Mouse (Mus musculus): Measurements from ENCODE around the gene Arf5. TPM values are rescaled to one million over a fixed set of nuclear protein-coding genes. Genes with fewer than 3 reads are reported as not detected.
A peak's percentile ranks its signal among the peaks of the same experiment; 100 is the strongest.

The Arf5 gene
- polyA plus RNA-seq, 1 experiment from 2014 or later = 364 TPM

GRCm38 (mm10) chr6:28399791-28400190 is 23.6 kb upstream of the Arf5 start:
- Histone ChIP-seq H3K36me3 (ENCODE audit: control insufficient read depth, insufficient read depth, low read length) (no peaks in the 10 kb centered on the region), H3K9me3 (ENCODE audit: control insufficient read depth, low read length) (no peaks in the 10 kb centered on the region), H3K27ac (ENCODE audit: low read depth, low read length) (no peak overlapping the region), H3K4me2 (ENCODE audit: low read depth) (no peak overlapping the region), H3K4me1 (ENCODE audit: control insufficient read depth, insufficient read depth, low read length) (no peaks in the 10 kb centered on the region), H3K27me3 (ENCODE audit: control insufficient read depth, insufficient read depth, low read length) (no peaks in the 10 kb centered on the region), H3K9ac (ENCODE audit: low read length) (no peak overlapping the region), H3K4me3 (ENCODE audit: low read depth, low read length) (no peak overlapping the region)
- ATAC-seq (ENCODE audit: insufficient read depth, low FRiP score, low TSS enrichment) (no peak), DNase-seq (ENCODE audit: low spot score) (no peak)
- 86% methylated on average over 4 of the region's 4 CpGs for WGBS

GRCm38 (mm10) chr6:28410053-28410452 is 13.3 kb upstream of the Arf5 start:
- H3K4me3 ChIP-seq (ENCODE audit: low read depth, low read length) = no peak overlapping the region
- ATAC-seq (ENCODE audit: insufficient read depth, low FRiP score, low TSS enrichment) (no peak), DNase-seq (ENCODE audit: low spot score) (no peak)
- WGBS = 87% methylated on average over 9 of the region's 9 CpGs
- no peaks in the 10 kb centered on the region for H3K27me3 ChIP-seq (ENCODE audit: control insufficient read depth, insufficient read depth, low read length)
- no peak overlapping the region for H3K4me2 ChIP-seq (ENCODE audit: low read depth)
- H3K9me3 ChIP-seq (ENCODE audit: control insufficient read depth, low read length) = no peaks in the 10 kb centered on the region
- H3K36me3 ChIP-seq (ENCODE audit: control insufficient read depth, insufficient read depth, low read length) = no peaks in the 10 kb centered on the region
- H3K9ac ChIP-seq (ENCODE audit: low read length) = no peak overlapping the region
- no peaks in the 10 kb centered on the region for H3K4me1 ChIP-seq (ENCODE audit: control insufficient read depth, insufficient read depth, low read length)
- no peak overlapping the region for H3K27ac ChIP-seq (ENCODE audit: low read depth, low read length)

GRCm38 (mm10) chr6:28411236-28411635 is 12.1 kb upstream of the Arf5 start:
- no peaks in the 10 kb centered on the region for H3K27me3 ChIP-seq (ENCODE audit: control insufficient read depth, insufficient read depth, low read length)
- H3K27ac ChIP-seq (ENCODE audit: low read depth, low read length) = no peak overlapping the region
- no peak overlapping the region for H3K4me3 ChIP-seq (ENCODE audit: low read depth, low read length)
- no peaks in the 10 kb centered on the region for H3K9me3 ChIP-seq (ENCODE audit: control insufficient read depth, low read length)
- no peak overlapping the region for H3K9ac ChIP-seq (ENCODE audit: low read length)
- ATAC-seq (ENCODE audit: insufficient read depth, low FRiP score, low TSS enrichment) (no peak), DNase-seq (ENCODE audit: low spot score) (no peak)
- no peak overlapping the region for H3K4me2 ChIP-seq (ENCODE audit: low read depth)
- 67% methylated on average over 2 of the region's 2 CpGs for WGBS
- no peaks in the 10 kb centered on the region for H3K4me1 ChIP-seq (ENCODE audit: control insufficient read depth, insufficient read depth, low read length)
- no peaks in the 10 kb centered on the region for H3K36me3 ChIP-seq (ENCODE audit: control insufficient read depth, insufficient read depth, low read length)

GRCm38 (mm10) chr6:28416981-28417380 is 6.4 kb upstream of the Arf5 start:
- WGBS = 76% methylated on average over 4 of the region's 4 CpGs
- Histone ChIP-seq H3K4me3 (ENCODE audit: low read depth, low read length) (no peak overlapping the region), H3K27me3 (ENCODE audit: control insufficient read depth, insufficient read depth, low read length) (no peaks in the 10 kb centered on the region), H3K9ac (ENCODE audit: low read length) (no peak overlapping the region), H3K9me3 (ENCODE audit: control insufficient read depth, low read length) (no peaks in the 10 kb centered on the region), H3K4me1 (ENCODE audit: control insufficient read depth, insufficient read depth, low read length) (peaks cover 16% of the 10 kb centered on the region), H3K4me2 (ENCODE audit: low read depth) (no peak overlapping the region), H3K27ac (ENCODE audit: low read depth, low read length) (no peak overlapping the region), H3K36me3 (ENCODE audit: control insufficient read depth, insufficient read depth, low read length) (peaks cover 9% of the 10 kb centered on the region)
- ATAC-seq (ENCODE audit: insufficient read depth, low FRiP score, low TSS enrichment) = no peak
- no peak for DNase-seq (ENCODE audit: low spot score)

GRCm38 (mm10) chr6:28418449-28418848 is 4.9 kb upstream of the Arf5 start:
- Histone ChIP-seq H3K4me2 (ENCODE audit: low read depth) (no peak overlapping the region), H3K9ac (ENCODE audit: low read length) (no peak overlapping the region), H3K27me3 (ENCODE audit: control insufficient read depth, insufficient read depth, low read length) (no peaks in the 10 kb centered on the region), H3K36me3 (ENCODE audit: control insufficient read depth, insufficient read depth, low read length) (peaks cover 9% of the 10 kb centered on the region), H3K4me1 (ENCODE audit: control insufficient read depth, insufficient read depth, low read length) (peaks cover 16% of the 10 kb centered on the region), H3K4me3 (ENCODE audit: low read depth, low read length) (no peak overlapping the region), H3K9me3 (ENCODE audit: control insufficient read depth, low read length) (no peaks in the 10 kb centered on the region), H3K27ac (ENCODE audit: low read depth, low read length) (no peak overlapping the region)
- ATAC-seq (ENCODE audit: insufficient read depth, low FRiP score, low TSS enrichment) (no peak), DNase-seq (ENCODE audit: low spot score) (no peak)
- WGBS = 92% methylated on average over 14 of the region's 14 CpGs

- no peak overlapping the region for H3K27ac ChIP-seq (ENCODE audit: low read depth, low read length)
- H3K27me3 ChIP-seq (ENCODE audit: control insufficient read depth, insufficient read depth, low read length) = no peaks in the 10 kb centered on the region
- H3K4me2 ChIP-seq (ENCODE audit: low read depth) = no peak overlapping the region
- no peak overlapping the region for H3K9ac ChIP-seq (ENCODE audit: low read length)
- H3K36me3 ChIP-seq (ENCODE audit: control insufficient read depth, insufficient read depth, low read length) = peaks cover 9% of the 10 kb centered on the region
- H3K4me3 ChIP-seq (ENCODE audit: low read depth, low read length) = no peak overlapping the region
- 82% methylated on average over 2 of the region's 2 CpGs for WGBS
- ATAC-seq (ENCODE audit: insufficient read depth, low FRiP score, low TSS enrichment) = no peak
- H3K9me3 ChIP-seq (ENCODE audit: control insufficient read depth, low read length) = no peaks in the 10 kb centered on the region
- H3K4me1 ChIP-seq (ENCODE audit: control insufficient read depth, insufficient read depth, low read length) = peaks cover 16% of the 10 kb centered on the region
- no peak for DNase-seq (ENCODE audit: low spot score)
These were observed 3.7 kb upstream of the Arf5 start for GRCm38 (mm10) chr6:28419673-28420072.

- ATAC-seq (ENCODE audit: insufficient read depth, low FRiP score, low TSS enrichment) = no peak
- no peak for DNase-seq (ENCODE audit: low spot score)
- no peaks in the 10 kb centered on the region for H3K9me3 ChIP-seq (ENCODE audit: control insufficient read depth, low read length)
- peaks cover 9% of the 10 kb centered on the region for H3K36me3 ChIP-seq (ENCODE audit: control insufficient read depth, insufficient read depth, low read length)
- no peak overlapping the region for H3K27ac ChIP-seq (ENCODE audit: low read depth, low read length)
- H3K27me3 ChIP-seq (ENCODE audit: control insufficient read depth, insufficient read depth, low read length) = no peaks in the 10 kb centered on the region
- H3K9ac ChIP-seq (ENCODE audit: low read length) = no peak overlapping the region; the same call in 1 of the 2 replicates
- WGBS = 85% methylated on average over 17 of the region's 17 CpGs
- H3K4me2 ChIP-seq (ENCODE audit: low read depth) = peak overlapping the region; percentile 95
- peaks cover 16% of the 10 kb centered on the region for H3K4me1 ChIP-seq (ENCODE audit: control insufficient read depth, insufficient read depth, low read length)
- H3K4me3 ChIP-seq (ENCODE audit: low read depth, low read length) = peak overlapping the region; percentile 90; the same call in 1 of the 2 replicates
These were observed 3.0 kb upstream of the Arf5 start for GRCm38 (mm10) chr6:28420361-28420760.

- Histone ChIP-seq H3K9ac (ENCODE audit: low read length) (peak overlapping the region; percentile 70), H3K9me3 (ENCODE audit: control insufficient read depth, low read length) (no peaks in the 10 kb centered on the region), H3K27me3 (ENCODE audit: control insufficient read depth, insufficient read depth, low read length) (no peaks in the 10 kb centered on the region), H3K27ac (ENCODE audit: low read depth, low read length) (no peak overlapping the region), H3K4me3 (ENCODE audit: low read depth, low read length) (peak overlapping the region; percentile 90), H3K4me1 (ENCODE audit: control insufficient read depth, insufficient read depth, low read length) (peaks cover 16% of the 10 kb centered on the region), H3K4me2 (ENCODE audit: low read depth) (peak overlapping the region; percentile 95), H3K36me3 (ENCODE audit: control insufficient read depth, insufficient read depth, low read length) (peaks cover 9% of the 10 kb centered on the region)
- ATAC-seq (ENCODE audit: insufficient read depth, low FRiP score, low TSS enrichment) = no peak
- WGBS = 22% methylated on average over 13 of the region's 13 CpGs
- no peak for DNase-seq (ENCODE audit: low spot score)
These were observed 2.5 kb upstream of the Arf5 start for GRCm38 (mm10) chr6:28420865-28421264.

GRCm38 (mm10) chr6:28421469-28422000 is 1.8 kb upstream of the Arf5 start:
- no peak overlapping the region for H3K27ac ChIP-seq (ENCODE audit: low read depth, low read length)
- peaks cover 9% of the 10 kb centered on the region for H3K36me3 ChIP-seq (ENCODE audit: control insufficient read depth, insufficient read depth, low read length)
- peak overlapping the region; percentile 95 for H3K4me2 ChIP-seq (ENCODE audit: low read depth)
- peak overlapping the region; percentile 90 for H3K4me3 ChIP-seq (ENCODE audit: low read depth, low read length)
- H3K4me1 ChIP-seq (ENCODE audit: control insufficient read depth, insufficient read depth, low read length) = peaks cover 16% of the 10 kb centered on the region
- peak overlapping the region; percentile 70 for H3K9ac ChIP-seq (ENCODE audit: low read length)
- 0% methylated on average over 27 of the region's 27 CpGs for WGBS
- DNase-seq (ENCODE audit: low spot score) = peak; percentile 92
- peak; percentile 75 for ATAC-seq (ENCODE audit: insufficient read depth, low FRiP score, low TSS enrichment)
- H3K9me3 ChIP-seq (ENCODE audit: control insufficient read depth, low read length) = no peaks in the 10 kb centered on the region
- no peaks in the 10 kb centered on the region for H3K27me3 ChIP-seq (ENCODE audit: control insufficient read depth, insufficient read depth, low read length)

All from neural tube, embryonic 11.5 days (tissue).